Mouse (Mus musculus): Measurements from ENCODE around the gene Krba1.

Krba1 gene

DNA sequence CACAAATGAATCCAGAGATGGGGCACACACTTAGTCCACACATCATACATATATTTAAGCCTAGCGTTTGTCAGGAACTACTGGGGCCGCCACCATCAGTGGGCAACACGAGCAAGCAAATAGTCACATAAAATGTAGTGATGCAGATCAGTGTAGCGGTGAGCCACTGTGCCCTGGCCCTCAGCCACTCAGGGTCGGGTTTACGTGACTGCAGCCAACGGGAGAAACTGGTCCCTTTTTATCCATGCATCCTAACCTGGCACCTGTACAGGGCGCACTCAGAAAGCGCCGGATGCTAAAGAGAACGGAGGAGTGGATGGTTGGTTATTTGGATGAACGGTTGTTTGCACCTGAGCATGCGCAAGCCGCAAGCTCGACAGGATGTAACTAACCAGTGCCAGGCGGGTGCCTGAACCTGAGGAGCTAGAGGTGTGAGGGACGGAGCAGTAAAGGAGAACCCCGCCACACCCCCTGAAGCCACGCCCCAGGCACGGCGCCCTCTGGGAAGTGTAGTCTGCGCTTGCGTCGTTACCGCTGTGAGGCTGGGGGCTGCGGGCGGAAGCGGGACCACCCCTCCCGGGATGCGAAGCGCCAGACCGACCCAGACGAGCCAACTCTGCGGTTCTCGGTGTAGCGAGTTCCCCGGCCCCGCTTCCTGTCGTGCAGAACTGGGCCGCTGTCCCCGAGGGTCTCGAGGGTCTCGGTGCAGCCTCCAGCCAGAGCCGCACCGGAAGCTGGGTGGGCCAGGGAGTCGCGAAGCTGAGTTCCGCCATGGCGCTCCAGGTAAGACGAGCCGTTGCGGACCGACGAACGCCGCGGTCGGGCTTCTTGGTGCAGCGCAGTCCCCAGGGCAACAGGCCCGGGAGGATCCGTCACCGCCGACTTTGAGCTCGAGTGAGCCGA is at the start of gene Krba1:
TSS of gene Krba1 (plus strand) at position 482 of the 903 bp plus-strand sequence.
- peak; percentile 75 to 88 for DNase-seq

DNA sequence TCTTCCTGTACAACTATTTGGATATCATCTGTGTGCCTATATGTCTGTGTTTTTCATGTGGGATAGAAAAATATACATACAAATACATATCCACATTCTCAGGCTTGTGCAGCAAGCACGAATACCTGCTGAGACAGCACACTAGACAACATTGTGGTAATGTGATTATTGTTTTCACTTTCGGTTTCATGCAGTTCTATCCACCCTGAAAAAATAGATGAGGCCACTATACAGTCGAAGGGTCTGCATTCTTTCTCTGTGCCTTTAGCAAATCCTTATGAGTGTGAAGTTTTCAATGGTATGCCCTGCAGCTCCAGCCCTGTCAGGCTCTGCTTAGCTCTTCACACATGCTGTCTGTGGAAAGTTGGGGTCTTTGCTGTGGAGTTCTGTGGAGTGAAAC is 36.5 kb upstream of the Krba1 start:
- DNase-seq: no peak

DNA sequence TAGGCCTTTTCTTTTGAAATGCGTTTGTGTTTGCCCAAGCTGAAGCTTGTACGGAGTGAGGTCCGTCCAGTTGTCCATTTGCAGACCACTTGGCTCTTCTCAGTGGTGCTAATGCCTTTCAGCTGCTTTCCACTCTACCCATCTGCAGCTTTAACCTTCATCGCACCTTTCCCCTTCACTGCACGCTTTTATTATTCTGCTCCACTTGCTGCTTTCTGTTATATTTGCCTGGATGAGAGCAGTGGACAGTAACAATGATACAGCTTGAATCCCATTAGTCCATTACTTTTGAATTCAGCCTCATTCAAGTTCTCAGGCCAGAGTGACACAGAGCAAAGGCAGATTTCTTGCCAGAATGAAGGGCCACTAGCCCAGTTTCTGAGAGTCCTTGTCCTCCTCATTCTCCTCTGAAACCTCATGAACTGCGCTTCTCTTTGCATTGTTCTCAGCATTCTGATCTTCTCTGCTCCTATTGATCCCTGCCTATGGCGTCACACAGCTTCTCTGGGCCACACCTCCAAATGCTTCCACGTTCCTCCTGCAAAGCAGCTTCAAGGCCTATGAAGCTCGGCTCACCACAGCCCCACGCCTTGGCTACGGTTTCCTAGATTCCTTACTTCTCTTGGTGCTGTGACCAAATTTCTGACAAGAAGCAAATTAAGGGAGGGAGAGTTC is 28.9 kb upstream of the Krba1 start:
- DNase-seq: no peak

DNA sequence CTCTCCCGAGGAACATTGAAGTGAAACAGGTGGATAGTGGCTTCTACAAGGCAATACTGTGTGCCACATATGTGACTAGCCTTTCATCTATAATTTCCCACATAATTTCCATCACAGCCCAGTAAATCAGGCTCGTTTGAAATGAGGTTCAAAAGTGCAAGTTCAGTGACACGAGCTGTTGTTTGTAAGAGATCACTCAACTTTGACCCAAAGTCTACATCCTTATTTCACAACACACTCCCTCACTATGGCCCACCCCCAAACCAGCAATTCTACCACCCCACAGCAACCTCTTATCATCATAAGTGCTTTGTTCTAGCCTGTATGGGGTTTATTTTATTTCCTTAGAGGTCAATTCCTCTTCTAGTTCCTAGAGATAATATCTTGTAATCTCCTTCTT is 7.2 kb upstream of the Krba1 start:
- no peak for DNase-seq

DNA sequence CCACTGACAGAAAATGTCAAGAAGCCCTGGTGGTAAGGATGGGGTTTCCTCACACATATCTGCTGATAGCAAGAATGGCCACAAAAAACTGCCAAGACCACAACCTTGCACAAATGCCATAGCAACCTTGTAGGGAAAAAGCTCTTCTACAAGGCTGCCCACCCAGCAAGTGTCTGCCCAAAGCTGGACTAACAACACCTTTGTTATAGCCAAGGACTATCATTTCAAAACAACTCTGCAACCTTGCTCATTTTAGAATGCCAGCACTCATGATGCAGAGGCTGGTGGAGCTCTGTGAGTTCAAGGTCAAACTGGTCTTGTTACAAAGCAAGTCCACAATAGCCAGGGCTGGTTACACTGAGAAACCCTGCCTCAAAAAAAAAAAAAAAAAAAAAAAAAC is 1.6 kb upstream of the Krba1 start:
- no peak for DNase-seq

DNA sequence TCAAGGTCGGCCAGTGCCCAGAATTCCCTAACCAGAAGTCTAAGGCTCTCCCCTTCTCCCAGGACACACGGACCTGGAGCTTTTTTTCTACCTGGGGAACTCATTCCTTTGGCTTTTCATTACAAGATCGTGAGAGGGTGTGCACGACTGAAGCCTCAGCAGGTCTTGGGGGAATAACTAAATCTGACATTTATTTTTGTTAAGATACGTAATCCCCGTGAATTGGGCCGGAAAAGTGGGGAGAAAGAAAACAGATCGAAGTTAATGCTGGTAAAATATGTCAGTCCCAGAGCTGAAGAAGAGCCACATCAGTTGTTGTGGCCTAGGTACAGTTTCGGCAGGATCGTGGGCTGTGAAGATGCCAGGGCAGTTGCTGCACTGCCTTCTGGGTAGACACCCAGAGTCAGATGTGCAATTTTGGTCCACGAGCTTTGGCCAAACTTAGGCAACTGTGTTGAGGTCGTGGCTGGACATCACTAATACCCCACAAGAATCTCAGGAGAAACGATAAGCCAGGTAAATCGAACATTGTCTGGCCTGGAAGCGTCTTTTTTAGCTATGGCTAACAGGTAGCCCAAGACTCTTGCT is 716 bp downstream of the Krba1 start:
- no peak for DNase-seq

DNA sequence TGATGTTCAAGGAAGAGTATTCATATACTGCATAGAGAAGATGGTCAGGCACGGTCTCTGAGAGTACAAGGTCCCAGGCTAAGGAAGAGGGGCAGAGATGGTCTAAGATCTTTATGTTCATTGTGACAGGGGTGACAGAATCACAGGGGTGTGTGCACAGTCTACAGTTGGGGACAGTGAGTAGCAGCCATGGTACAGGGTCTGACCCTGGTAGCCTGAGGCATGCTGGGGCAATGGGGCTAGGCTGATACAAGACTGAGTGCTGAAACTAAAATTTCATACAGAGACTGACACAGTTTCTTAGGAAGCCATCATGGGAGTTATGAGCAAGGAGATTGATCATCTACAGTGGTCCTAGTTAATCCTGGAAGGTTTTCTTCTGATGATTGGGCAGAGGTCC is 1.3 kb downstream of the Krba1 start:
- no peak for DNase-seq

DNA sequence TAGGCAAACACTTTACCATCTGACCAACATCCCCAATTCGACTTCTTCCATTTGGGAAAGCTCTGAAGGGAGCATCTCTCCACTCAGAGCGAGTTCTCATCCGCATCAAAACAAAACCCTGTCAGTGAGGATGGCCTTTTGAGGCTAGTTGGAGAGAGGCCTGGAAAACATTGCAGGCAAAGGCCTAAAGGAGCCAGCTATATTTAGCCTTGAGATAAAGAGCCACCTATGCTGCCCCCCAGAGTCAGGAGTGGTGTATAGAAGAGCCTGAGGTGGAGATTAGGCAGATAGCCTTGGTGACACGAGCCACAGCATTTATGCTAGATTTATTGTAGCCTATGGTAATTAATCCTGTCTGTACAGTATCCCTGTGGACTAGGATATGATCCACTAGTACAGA is 1.9 kb downstream of the Krba1 start:
- peak in 1 of 2 experiments; percentile 31 for DNase-seq

DNA sequence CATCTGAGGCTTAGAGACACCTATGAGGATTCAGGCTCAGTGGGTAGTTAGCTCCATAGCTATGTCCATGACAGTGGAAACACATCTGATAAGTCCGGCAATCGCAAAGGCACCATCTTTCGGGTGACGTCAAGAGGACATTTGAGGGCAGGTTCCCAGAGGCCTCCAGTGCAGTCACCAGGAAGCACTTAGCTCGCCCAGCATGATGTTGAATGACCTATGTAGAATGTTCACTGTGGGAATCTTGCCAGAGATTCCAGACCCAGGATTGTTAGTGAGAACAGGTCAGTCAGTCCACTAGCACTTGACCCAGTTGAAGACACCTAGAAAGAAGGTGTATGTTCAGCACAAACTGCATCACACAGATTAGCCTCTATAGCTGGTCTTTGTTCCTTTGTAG is 4.5 kb downstream of the Krba1 start:
- DNase-seq: no peak

DNA sequence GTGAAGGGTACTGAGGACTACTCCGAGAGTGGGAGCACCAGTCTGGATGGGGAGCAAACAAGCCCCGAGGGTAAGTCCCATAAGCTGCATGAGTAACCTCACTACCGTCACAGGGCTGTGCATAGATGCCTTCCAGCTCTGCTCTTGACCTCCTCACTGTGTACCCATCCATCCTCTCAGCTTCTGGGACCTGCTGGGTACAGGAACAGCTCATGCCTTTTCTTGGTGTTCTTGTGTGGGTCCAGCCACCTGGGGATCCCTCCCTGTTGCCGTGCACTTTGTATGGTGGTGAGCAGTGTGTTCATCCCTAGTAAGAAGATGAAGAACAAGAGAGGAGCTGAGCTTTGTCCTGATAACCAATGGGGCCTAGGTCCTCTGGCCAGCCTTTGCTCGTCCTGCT is 8.7 kb downstream of the Krba1 start:
- no peak for DNase-seq

DNA sequence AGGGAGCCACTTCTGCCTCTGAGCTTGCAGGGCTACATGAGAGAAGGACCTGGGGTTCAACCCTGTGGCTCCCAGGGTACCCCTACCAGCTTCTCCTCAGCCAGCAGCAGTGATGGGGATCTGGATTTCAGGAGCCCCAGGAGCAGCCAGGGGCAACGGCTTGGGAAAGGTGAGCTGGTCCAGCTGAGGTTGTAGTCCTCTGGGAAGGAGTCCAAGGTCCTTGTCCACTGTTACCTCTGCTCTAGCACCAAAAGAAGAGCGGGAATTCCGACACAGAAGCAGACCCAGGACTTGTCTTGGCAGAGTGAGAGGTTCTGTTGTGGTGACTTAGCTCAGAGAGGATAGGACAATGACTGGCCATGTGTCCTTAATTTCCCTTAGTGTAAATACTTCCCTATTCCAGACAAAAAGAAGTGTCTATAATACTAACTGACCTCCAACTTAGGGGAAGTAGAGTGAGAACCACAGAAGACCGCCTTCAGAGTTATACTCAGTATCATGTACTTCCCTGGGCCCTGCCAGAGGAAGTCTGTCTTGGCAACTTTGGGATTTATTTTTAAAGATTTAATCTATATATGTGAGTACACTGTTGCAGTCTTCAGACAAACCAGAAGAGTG is 14.4 kb downstream of the Krba1 start:
- no peak for DNase-seq

DNA sequence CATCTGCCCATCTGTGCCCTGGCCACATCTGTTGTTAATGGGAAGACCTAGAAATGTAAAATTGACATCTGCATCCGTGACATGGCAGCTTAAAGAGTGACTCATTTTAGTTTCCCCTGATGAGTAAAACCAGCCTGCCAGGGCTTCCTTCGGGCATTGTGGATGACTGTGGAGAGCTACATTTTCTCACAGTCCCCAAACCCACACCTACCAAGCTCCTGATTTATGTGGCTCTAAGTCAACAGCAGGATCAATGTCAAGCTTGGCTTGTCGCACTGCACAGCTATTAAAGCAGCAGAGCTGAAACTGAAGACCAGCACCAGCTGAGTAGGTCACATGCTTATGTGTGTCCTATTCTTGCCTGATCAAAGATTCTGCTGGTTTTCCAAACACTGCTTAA is 15.2 kb downstream of the Krba1 start:
- no peak for DNase-seq

DNA sequence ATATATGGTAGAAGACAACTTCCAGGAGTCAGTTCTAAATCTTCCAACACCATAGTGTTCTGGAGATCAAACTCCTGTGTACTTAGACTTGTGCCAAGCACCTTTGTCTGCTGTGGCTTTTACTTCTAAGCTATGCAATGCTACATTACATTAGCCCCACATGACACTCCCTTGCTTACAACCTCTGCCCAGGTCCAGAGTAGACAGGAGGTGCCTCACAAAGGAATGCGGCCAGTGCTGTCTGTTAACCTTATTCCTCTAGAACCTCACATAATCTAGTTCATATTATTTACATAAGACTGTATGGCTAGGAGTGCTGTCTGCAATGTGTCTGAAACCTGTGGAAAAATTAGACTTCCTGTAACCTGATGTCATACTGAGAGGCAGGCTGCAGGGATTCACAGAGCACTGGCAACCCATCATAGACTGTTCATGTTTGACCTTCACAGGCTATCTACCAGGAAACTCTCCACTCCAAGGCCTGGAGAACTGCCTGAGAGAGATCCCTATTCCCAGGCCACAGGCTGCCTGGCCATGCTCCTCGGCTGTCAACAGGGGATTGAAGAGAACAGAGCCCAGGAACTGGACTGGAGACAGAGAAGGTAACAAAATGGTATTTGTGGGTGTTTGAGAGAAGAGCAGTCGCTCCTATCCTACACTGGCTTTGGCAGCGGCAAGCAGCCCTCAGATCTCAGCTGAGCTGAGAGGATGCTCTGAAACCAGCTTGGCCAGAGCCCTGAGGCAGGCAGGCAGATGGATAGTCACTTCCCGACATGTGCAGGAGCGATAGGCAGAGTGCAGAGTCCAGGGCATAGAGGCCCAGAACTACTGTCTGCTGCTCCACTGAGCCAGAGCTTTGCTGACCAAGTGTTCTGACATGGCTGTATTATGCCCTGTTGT is 16.1 kb downstream of the Krba1 start:
- no peak for DNase-seq

DNA sequence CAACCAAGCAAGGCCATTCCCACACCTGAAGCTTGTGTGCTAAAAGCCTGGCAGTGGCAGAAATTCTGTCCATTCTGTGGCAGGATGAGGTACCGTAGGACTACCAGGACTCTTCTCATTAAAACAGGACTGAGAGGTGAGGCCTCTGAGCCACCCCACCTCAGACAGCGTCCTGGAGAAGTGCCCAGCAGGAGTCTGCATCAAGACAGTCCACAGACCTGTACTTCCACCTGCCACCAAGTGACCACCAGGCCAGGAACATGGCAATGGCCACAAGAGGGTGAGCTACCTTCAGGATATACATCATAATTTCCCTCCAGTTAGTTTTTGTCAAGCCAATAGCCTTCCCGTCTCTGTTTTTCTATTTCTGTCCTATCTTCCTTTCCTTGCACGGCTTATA is 16.8 kb downstream of the Krba1 start:
- DNase-seq: no peak

DNA sequence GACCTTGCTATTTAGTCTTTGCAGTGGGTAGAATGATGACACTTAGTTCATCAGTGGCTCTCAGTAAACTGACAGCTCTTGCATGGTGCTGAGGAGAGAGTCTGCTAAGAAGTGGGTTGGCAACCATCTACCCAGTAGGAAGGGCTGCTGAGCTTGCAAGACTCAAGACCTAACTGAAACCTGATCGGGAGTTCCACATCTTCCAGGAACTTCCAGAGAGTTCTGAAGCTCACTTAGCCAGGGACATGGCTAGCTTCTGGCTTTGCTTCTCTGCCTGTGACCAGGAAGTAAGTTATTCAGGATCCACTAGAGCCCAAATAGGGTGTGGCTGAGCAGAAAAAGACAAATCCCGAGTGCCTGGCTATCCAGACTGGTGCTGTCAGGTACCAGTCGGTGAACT is 17.3 kb downstream of the Krba1 start:
- DNase-seq: no peak

DNA sequence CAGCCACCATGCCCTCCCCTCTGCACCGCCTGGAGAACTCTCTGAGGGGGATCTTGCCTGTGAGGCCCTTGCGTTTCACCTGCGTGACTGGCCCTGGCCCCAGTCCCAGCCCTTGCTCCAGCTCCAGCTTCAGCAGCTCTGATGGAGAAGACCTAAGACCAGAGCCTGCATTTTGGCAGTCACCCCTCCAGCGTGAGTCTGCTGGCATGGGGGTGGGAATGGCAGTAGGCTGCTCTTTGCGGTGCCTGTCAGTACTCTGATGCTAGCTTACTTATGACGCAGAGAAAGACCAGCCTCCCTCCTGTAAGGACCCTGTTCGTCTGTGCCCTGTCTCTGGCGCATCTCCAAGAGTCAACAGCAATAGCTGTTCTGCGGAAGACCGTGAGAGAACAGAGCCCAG is 17.7 kb downstream of the Krba1 start:
- no peak for DNase-seq

DNA sequence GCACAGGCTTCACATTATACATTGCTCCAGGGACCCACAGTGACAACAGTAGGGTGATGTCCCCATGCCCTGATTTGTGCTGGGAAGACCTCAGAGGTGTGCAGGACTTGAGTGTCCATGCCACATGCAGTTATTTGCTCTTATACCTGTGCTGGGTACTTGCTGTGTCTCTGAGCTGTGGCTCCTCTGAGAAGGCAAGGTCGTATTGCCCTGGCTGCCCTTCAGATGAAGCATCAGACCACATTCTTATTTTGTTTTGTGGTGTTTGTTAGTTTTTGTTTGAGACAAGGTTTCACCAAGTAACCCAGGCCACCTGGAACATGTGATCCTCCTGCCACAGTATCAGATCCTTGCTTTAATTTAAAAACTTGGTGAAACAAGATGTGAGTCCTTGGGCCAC is 19.5 kb downstream of the Krba1 start:
- no peak for DNase-seq

DNA sequence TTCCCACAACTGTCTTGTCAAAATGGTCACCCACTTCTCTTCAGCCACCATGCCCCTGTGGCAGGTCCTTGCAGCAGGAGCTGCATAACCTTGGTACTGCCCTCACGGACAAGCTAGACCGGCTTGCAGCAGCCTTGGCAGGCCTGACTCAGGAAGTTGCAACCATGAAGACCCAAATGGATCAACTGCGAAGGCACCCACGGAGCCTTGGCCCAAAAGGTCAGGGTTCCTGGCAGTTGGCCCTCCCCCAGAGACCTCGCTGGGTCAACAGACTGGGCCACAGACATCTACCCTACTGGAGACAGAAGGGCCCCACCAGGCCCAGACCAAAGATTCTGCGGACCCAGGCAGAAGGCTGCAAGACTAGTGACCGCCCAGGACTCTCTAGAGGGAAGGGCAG is 20.2 kb downstream of the Krba1 start:
- no peak for DNase-seq

DNA sequence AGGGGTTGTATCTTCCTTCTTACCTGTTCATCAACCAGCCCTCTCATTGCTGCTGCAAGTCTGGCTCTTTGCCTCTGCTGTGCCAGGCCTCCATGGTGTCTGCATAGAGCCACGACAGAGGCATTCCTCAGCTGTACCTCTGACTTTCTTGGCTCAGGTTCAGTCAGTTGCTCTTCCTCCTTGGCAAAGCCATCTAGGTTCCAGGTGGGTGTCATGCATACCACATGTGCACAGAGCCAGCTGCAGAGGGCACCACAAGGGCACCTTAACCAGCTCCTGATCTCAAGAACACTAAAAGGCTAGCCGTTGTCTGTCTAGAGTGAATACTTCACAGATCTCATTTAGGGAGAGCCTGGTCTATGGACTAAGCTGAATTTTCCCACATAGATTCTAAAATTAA is 21.1 kb downstream of the Krba1 start:
- DNase-seq: no peak

DNA sequence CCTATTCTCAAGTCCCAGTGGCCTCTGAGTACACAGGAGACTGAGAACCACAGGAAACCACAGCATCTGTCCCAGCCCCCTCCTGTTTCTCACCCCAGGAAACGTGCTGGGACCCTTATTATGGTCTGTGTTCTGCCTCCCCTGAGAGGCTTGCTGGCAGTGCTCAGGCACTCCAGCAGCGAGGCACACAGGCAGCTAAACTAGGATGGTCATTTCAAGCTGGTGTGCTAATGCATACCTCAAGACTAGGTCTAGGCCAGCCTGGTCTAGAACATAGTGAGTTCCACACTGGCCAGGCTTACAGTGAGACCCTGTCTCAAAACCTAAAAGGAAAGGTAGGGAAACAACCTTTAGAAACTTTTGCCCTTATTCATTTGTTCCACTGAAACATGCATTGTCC is 25.3 kb downstream of the Krba1 start:
- no peak for DNase-seq

DNA sequence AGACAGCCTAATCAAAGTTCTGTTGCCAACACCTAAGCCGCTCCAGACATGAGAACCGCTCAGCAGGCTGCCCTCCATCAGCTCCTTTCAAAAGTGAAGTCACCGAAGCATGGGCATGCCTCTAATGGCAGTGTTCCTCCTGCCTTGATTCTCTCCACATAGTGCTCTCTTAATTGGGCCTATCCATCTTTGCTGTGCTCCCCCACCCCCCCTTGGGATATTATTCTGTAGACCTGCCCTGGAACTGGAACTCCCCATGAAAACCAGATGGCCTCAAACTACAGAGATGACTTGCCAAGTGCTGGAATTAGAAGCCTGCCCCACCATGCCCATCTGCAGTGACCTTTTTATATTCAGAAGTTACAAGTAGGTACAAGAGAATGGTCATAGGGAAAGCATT is 27.9 kb downstream of the Krba1 start:
- no peak for DNase-seq

DNA sequence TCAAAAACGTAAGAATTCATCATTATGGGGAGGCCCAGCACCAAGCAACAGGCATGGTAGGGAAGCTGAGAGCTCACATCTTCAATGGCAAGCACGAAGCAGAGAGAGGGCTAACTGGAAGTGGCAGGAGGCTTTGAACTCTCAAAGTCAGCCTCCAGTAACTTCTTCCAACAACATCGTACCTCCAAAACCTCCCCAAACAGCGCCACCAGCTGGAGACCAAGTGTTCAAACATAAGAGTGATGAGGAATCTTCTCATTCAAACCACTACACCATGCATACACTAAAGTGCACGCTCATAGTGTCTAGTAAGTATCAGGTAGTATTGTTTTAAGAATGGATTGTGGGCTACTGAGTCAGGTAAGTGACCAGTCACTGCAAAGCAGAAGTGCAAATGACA is 28.7 kb downstream of the Krba1 start:
- DNase-seq: no peak

DNA sequence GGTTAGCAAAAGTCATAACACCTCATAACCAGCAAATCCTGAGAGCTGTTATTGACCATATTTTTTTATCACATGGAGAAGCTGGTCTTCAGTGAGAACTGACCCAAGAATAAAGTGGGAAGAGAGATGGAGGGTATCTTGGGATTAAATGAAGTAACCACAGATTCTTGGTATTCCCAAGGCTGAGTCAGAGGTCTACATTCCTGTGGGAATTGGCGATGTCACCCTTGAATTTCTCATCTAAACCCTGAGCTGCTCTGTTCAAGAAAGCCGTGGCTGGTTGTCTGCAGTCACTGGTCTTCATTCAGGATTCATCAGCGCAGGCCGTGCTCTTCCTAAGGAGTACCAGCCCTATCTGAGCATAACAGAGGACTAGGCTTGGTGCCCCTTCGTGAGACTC is 31.6 kb downstream of the Krba1 start:
- DNase-seq: no peak
